Mouse (Mus musculus) testis, adult 2 months (tissue): ENCODE results near the gene Prss41. TPM values are rescaled to one million over a fixed set of nuclear protein-coding genes. Genes with fewer than 3 reads are reported as not detected.

ENCODE experiments used
- H3K27ac ChIP-seq: fragments of 200-500 bp; 2 replicates; pipeline ENCODE4 v1.5.1; 2012; ENCODE audit warnings: low read depth, low read length; ENCODE audit not compliant: control insufficient read depth, insufficient read depth
- H3K27me3 ChIP-seq: fragments of 200-500 bp; 2 replicates; pipeline ENCODE4 v1.6.1; 2012; ENCODE audit warnings: mild to moderate bottlenecking, low read length, moderate library complexity; ENCODE audit not compliant: control insufficient read depth, insufficient read depth
- H3K36me3 ChIP-seq: fragments of 200-500 bp; 2 replicates; pipeline ENCODE4 v1.6.1; 2012; ENCODE audit warnings: mild to moderate bottlenecking, low read length; ENCODE audit not compliant: control insufficient read depth, insufficient read depth
- H3K4me1 ChIP-seq: fragments of 200-500 bp; 2 replicates; pipeline ENCODE4 v1.6.1; 2012; ENCODE audit warnings: low read length; ENCODE audit not compliant: control insufficient read depth, insufficient read depth
- H3K4me3 ChIP-seq: fragments of 200-500 bp; 2 replicates; pipeline ENCODE4 v1.5.1; 2012; ENCODE audit warnings: low read depth, mild to moderate bottlenecking, low read length, moderate library complexity, mixed read lengths; ENCODE audit not compliant: control insufficient read depth
- CTCF ChIP-seq: fragments of 200-500 bp; IDR thresholded peaks from 2 replicates; pipeline ENCODE4 v1.5.1; 2012; ENCODE audit warnings: low read depth, mild to moderate bottlenecking, inconsistent platforms, low read length, moderate library complexity; ENCODE audit not compliant: control insufficient read depth, insufficient read depth, insufficient replicate concordance
- POLR2A ChIP-seq: fragments of 200-500 bp; IDR thresholded peaks from 2 replicates; pipeline ENCODE4 v1.6.1; 2012; ENCODE audit warnings: low read depth, mild to moderate bottlenecking, inconsistent platforms, low read length, moderate library complexity; ENCODE audit not compliant: control insufficient read depth
- polyA plus RNA-seq: library from polyadenylated mRNA; depleted of rRNA; stranded (reverse); fragments of >200 nt; gene quantifications from 2 replicates; pipeline ENCODE4 v1.2.3, GENCODE M21; 2012

Gene Prss41
- polyA plus RNA-seq, 1 experiment = 13.8 TPM

- Histone ChIP-seq H3K4me1 (peaks cover 9% of the 10 kb centered on the region; the same call in 1 of the 2 replicates), H3K27me3 (no peaks in the 10 kb centered on the region), H3K4me3 (no peak overlapping the region), H3K36me3 (peaks cover 11% of the 10 kb centered on the region), H3K27ac (no peak overlapping the region)
- TF ChIP-seq POLR2A (no peak), CTCF (no peak)
Observed at GRCm38 (mm10) chr17:23823614-23824013, 20.4 kb downstream of the Prss41 start.

GRCm38 (mm10) chr17:23823018-23823417, 21.0 kb downstream of the Prss41 start:
- Histone ChIP-seq H3K36me3 (peaks cover 17% of the 10 kb centered on the region), H3K27me3 (no peaks in the 10 kb centered on the region), H3K4me3 (no peak overlapping the region), H3K27ac (no peak overlapping the region), H3K4me1 (peaks cover 4% of the 10 kb centered on the region; the same call in 1 of the 2 replicates)
- TF ChIP-seq POLR2A = no peak
- TF ChIP-seq CTCF = no peak

GRCm38 (mm10) chr17:23822094-23822493, 21.9 kb downstream of the Prss41 start:
- Histone ChIP-seq H3K27ac (no peak overlapping the region), H3K4me1 (peaks cover 4% of the 10 kb centered on the region; the same call in 1 of the 2 replicates), H3K36me3 (peaks cover 17% of the 10 kb centered on the region), H3K27me3 (no peaks in the 10 kb centered on the region), H3K4me3 (no peak overlapping the region)
- no peak for TF ChIP-seq CTCF
- no peak for TF ChIP-seq POLR2A

GRCm38 (mm10) chr17:23820731-23821130, 23.2 kb downstream of the Prss41 start:
- no peak overlapping the region for H3K4me3 ChIP-seq
- no peaks in the 10 kb centered on the region for H3K27me3 ChIP-seq
- no peak overlapping the region for H3K27ac ChIP-seq
- H3K36me3 ChIP-seq = peaks cover 25% of the 10 kb centered on the region
- peaks cover 4% of the 10 kb centered on the region; the same call in 1 of the 2 replicates for H3K4me1 ChIP-seq
- no peak for TF ChIP-seq POLR2A

DNA sequence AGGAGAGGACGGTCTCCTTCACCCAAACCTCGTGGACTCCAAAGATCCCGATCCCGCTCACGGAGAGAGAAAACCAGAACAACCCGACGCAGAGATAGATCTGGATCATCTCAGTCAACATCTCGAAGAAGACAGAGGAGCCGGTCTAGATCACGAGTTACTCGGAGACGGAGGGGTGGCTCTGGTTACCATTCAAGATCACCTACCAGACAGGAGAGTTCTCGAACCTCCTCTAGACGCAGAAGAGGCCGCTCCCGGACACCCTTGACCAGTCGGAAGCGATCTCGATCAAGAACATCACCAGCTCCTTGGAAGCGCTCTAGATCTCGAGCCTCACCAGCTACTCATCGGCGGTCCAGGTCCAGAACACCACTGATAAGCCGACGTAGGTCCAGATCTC, 24.7 kb downstream of the Prss41 start:
- Histone ChIP-seq H3K4me1 (peaks cover 4% of the 10 kb centered on the region; the same call in 1 of the 2 replicates), H3K27ac (no peak overlapping the region), H3K4me3 (no peak overlapping the region), H3K27me3 (no peaks in the 10 kb centered on the region), H3K36me3 (peaks cover 32% of the 10 kb centered on the region)
- TF ChIP-seq POLR2A (no peak), CTCF (no peak)

GRCm38 (mm10) chr17:23818579-23818978, 25.4 kb downstream of the Prss41 start:
- H3K27me3 ChIP-seq = no peaks in the 10 kb centered on the region
- H3K4me3 ChIP-seq = no peak overlapping the region
- peaks cover 32% of the 10 kb centered on the region for H3K36me3 ChIP-seq
- TF ChIP-seq CTCF (no peak), POLR2A (no peak)
- H3K4me1 ChIP-seq = peaks cover 4% of the 10 kb centered on the region; the same call in 1 of the 2 replicates
- H3K27ac ChIP-seq = no peak overlapping the region

GRCm38 (mm10) chr17:23815641-23816040, 28.3 kb downstream of the Prss41 start:
- peaks cover 37% of the 10 kb centered on the region for H3K36me3 ChIP-seq
- H3K4me1 ChIP-seq = no peaks in the 10 kb centered on the region
- H3K4me3 ChIP-seq = no peak overlapping the region
- H3K27me3 ChIP-seq = no peaks in the 10 kb centered on the region
- TF ChIP-seq POLR2A = no peak
- TF ChIP-seq CTCF = no peak
- no peak overlapping the region for H3K27ac ChIP-seq

DNA sequence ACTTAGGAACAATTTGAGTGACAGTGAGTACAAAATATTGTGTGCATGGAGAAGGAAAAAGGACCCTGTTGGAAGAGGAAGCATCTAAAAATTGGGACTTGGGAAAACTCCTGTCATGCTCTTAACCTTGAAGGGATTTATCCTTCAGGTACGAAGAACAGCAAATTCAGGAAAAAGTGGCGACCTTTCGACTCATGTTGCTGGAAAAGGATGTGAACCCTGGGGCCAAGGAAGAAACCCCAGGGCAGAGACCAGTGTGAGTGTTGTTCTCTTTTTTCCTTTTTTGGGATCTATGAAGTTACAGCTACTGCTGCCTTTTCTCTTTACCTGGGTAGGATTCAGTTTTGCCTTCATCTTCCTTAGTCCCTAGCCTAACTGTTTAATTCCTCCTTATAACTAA, 36.1 kb downstream of the Prss41 start:
- Histone ChIP-seq H3K4me1 (peaks cover 4% of the 10 kb centered on the region), H3K36me3 (peaks cover 11% of the 10 kb centered on the region), H3K4me3 (no peak overlapping the region), H3K27me3 (no peaks in the 10 kb centered on the region), H3K27ac (no peak overlapping the region)
- TF ChIP-seq CTCF (no peak), POLR2A (no peak)
